Mouse (Mus musculus) C2C12 (cell line): ENCODE results near the gene Uba5.

ENCODE experiments used
- CEBPB ChIP-seq: IDR thresholded peaks from one replicate; pipeline ENCODE4 v1.6.1; 2011; ENCODE audit warnings: low read depth, mild to moderate bottlenecking, control low read depth, moderate library complexity
- CTCF ChIP-seq: IDR thresholded peaks from one replicate; pipeline ENCODE4 v1.5.1; 2011; ENCODE audit not compliant: control insufficient read depth, insufficient read depth, insufficient read length
- FOSL1 ChIP-seq: IDR thresholded peaks from one replicate; pipeline ENCODE4 v1.8.0; 2011; ENCODE audit warnings: mild to moderate bottlenecking, low read length; ENCODE audit not compliant: poor library complexity, insufficient read depth, severe bottlenecking
- MAX ChIP-seq: IDR thresholded peaks from one replicate; pipeline ENCODE4 v1.6.1; 2011; ENCODE audit warnings: mild to moderate bottlenecking, control low read depth
- MYOD1 ChIP-seq: IDR thresholded peaks from one replicate; pipeline ENCODE4 v1.6.1; 2011; ENCODE audit warnings: low read depth; ENCODE audit not compliant: control insufficient read depth, insufficient read length
- MYOG ChIP-seq: IDR thresholded peaks from one replicate; pipeline ENCODE4 v1.6.1; 2011; ENCODE audit not compliant: control insufficient read depth, insufficient read length; ENCODE audit errors: extremely low read depth
- USF1 ChIP-seq: IDR thresholded peaks from one replicate; pipeline ENCODE4 v1.6.1; 2011; ENCODE audit warnings: low read depth, mild to moderate bottlenecking, control low read depth, moderate library complexity

DNA sequence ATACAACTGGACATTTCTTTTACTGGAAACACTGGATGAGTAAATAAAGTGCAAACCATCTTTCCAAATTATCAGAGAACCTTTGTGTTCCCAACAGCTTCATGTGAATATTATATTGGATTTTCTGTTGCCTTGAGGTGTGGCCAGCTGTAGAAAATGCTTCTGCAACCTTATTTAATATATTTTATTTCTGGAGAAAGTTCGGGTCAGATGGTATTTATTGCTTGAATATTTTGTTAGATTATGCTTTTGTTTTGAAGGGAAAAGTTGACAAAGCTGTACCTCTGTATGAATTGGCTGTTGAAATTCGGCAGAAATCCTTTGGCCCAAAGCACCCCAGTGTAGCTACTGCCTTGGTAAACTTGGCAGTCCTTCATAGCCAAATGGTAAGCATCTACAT is 22.6 kb downstream of the Uba5 start, which contains the start of gene Gm28305:
- TF ChIP-seq CTCF, result no peak
- no peak for TF ChIP-seq USF1
- TF ChIP-seq FOSL1, result no peak
- TF ChIP-seq MYOG, result no peak
- no peak for TF ChIP-seq MYOD1
- no peak for TF ChIP-seq MAX
- no peak for TF ChIP-seq CEBPB
